Mouse (Mus musculus) embryonic facial prominence, embryonic 13.5 days (tissue): Measurements from ENCODE around the gene Lypd3. TPM values are rescaled to one million over a fixed set of nuclear protein-coding genes. Genes with fewer than 3 reads are reported as not detected.
"Not testable (repeated sequence)": the region's sequence is repeated elsewhere in the genome, so short reads cannot be mapped to it uniquely, and the experiment has no call there.

Experiments used
- ATAC-seq: fragments of 200-750 bp; cut with Nextera tagmentation; 2 replicates; pipeline ENCODE4 v1.8.0; 2017; ENCODE audit warnings: low read depth; ENCODE audit not compliant: insufficient number of reproducible peaks, insufficient read depth, low FRiP score, low TSS enrichment
- H3K27ac ChIP-seq: fragments of 300-500 bp; sonication (generic); 2 replicates; pipeline ENCODE4 v1.5.1; 2015; ENCODE audit warnings: moderate library complexity, mild to moderate bottlenecking, inconsistent platforms
- H3K27me3 ChIP-seq: fragments of 300-500 bp; sonication (generic); 2 replicates; pipeline ENCODE4 v1.6.1; 2015; ENCODE audit warnings: mild to moderate bottlenecking, inconsistent platforms
- H3K36me3 ChIP-seq: fragments of 300-500 bp; sonication (generic); 2 replicates; pipeline ENCODE4 v1.6.1; 2015; ENCODE audit warnings: mild to moderate bottlenecking, inconsistent platforms
- H3K4me1 ChIP-seq: fragments of 300-500 bp; sonication (generic); 2 replicates; pipeline ENCODE4 v1.6.1; 2015; ENCODE audit warnings: inconsistent platforms
- H3K4me2 ChIP-seq: fragments of 300-500 bp; sonication (generic); 2 replicates; pipeline ENCODE4 v1.6.1; 2015; ENCODE audit warnings: moderate library complexity, mild to moderate bottlenecking, inconsistent platforms
- H3K4me3 ChIP-seq: fragments of 300-500 bp; sonication (generic); 2 replicates; pipeline ENCODE4 v1.5.1; 2015; ENCODE audit warnings: mild to moderate bottlenecking, inconsistent platforms
- H3K9ac ChIP-seq: fragments of 300-500 bp; sonication (generic); 2 replicates; pipeline ENCODE4 v1.6.1; 2015; ENCODE audit warnings: mild to moderate bottlenecking, inconsistent platforms
- H3K9me3 ChIP-seq: fragments of 300-500 bp; sonication (generic); 2 replicates; pipeline ENCODE4 v1.6.1; 2016; ENCODE audit warnings: inconsistent platforms
- WGBS: fragments of 180-500 bp; shearing (Covaris S2); methylation state at CpG from one replicate; pipeline ENCODE4 v1.1.7; 2015; ENCODE audit warnings: mixed read lengths; 5-methylcytosine and 5-hydroxymethylcytosine counted together
- polyA plus RNA-seq: library from polyadenylated mRNA; unstranded; fragments of >200 nt; fragmentation: Nextera tagmentation; extraction: Ambion mirVana; gene quantifications from 2 replicates; pipeline ENCODE4 v1.2.1, GENCODE M21; 2015

Lypd3 gene
- polyA plus RNA-seq, 1 experiment from 2014 or later, result 16.0 TPM

- Histone ChIP-seq H3K9me3 (no peaks in the 10 kb centered on the region), H3K27me3 (no peaks in the 10 kb centered on the region), H3K4me2 (no peak overlapping the region), H3K4me3 (no peak overlapping the region), H3K4me1 (no peaks in the 10 kb centered on the region), H3K27ac (no peak overlapping the region), H3K9ac (no peak overlapping the region), H3K36me3 (no peaks in the 10 kb centered on the region)
- 81% methylated on average over 9 of the region's 9 CpGs for WGBS
- no peak for ATAC-seq
These were observed 28.6 kb downstream of the Lypd3 start for GRCm38 (mm10) chr7:24664959-24665358.

- no peaks in the 10 kb centered on the region for H3K36me3 ChIP-seq
- H3K27me3 ChIP-seq, result no peaks in the 10 kb centered on the region
- H3K27ac ChIP-seq, result no peak overlapping the region
- no peak overlapping the region for H3K4me2 ChIP-seq
- no peak overlapping the region for H3K9ac ChIP-seq
- no peaks in the 10 kb centered on the region for H3K4me1 ChIP-seq
- no peaks in the 10 kb centered on the region for H3K9me3 ChIP-seq
- ATAC-seq, result no peak
- no peak overlapping the region for H3K4me3 ChIP-seq
- WGBS, result 92% methylated on average over 23 of the region's 23 CpGs
These were observed 35.6 kb downstream of the Lypd3 start for GRCm38 (mm10) chr7:24671944-24672439.

- no peaks in the 10 kb centered on the region for H3K36me3 ChIP-seq
- ATAC-seq, result no peak
- H3K4me3 ChIP-seq, result no peak within 1 kb of the TSS
- H3K4me2 ChIP-seq, result no peak within 1 kb of the TSS
- H3K27me3 ChIP-seq, result peaks cover 3% of the 10 kb centered on the region; the same call in 1 of the 2 replicates
- no peak within 1 kb of the TSS for H3K27ac ChIP-seq
- no peak within 1 kb of the TSS for H3K9ac ChIP-seq
- WGBS, result 87% methylated on average over 9 of the region's 9 CpGs
- H3K4me1 ChIP-seq, result no peaks in the 10 kb centered on the region
- H3K9me3 ChIP-seq, result no peaks in the 10 kb centered on the region
These were observed 40.2 kb downstream of the Lypd3 start, which contains the start of gene Tex101 for GRCm38 (mm10) chr7:24676575-24676974. Tex101 (minus strand) TSS chr7:24676675.

- not testable (repeated sequence) for H3K4me1 ChIP-seq, H3K9me3 ChIP-seq, H3K36me3 ChIP-seq, H3K4me2 ChIP-seq, H3K27me3 ChIP-seq, H3K27ac ChIP-seq, H3K9ac ChIP-seq, ATAC-seq, H3K4me3 ChIP-seq
- WGBS, result 72% methylated on average over 7 of the region's 7 CpGs
These were observed 47.8 kb downstream of the Lypd3 start for GRCm38 (mm10) chr7:24684121-24684520.

GRCm38 (mm10) chr7:24687519-24687918 is 51.2 kb downstream of the Lypd3 start:
- not testable (repeated sequence) for H3K27ac ChIP-seq, H3K4me1 ChIP-seq, H3K4me3 ChIP-seq, ATAC-seq, H3K9me3 ChIP-seq, H3K9ac ChIP-seq, H3K4me2 ChIP-seq, H3K27me3 ChIP-seq, H3K36me3 ChIP-seq
- 88% methylated on average over 10 of the region's 10 CpGs for WGBS

Other genes with a start within 250 kb of the Lypd3 start
- gene Smg9, start 236.9 kb upstream of the Lypd3 start, polyA plus RNA-seq, result 21.6 and 27.0 TPM in 2 replicates
- gene Irgc1, start 184.3 kb upstream of the Lypd3 start, polyA plus RNA-seq, result not detected in 2 replicates
- 2.6 and 3.8 TPM in 2 replicates for gene Plaur, start 174.1 kb upstream of the Lypd3 start, polyA plus RNA-seq
- gene Cadm4, start 154.5 kb upstream of the Lypd3 start, polyA plus RNA-seq, result 6.7 and 7.9 TPM in 2 replicates
- gene Zfp428, start 129.5 kb upstream of the Lypd3 start, polyA plus RNA-seq, result 95.8 and 96.3 TPM in 2 replicates
- 0.53 and 0.89 TPM in 2 replicates for gene AC161166.1, start 124.1 kb upstream of the Lypd3 start, polyA plus RNA-seq
- 9.6 and 10.2 TPM in 2 replicates for gene Irgq, start 105.9 kb upstream of the Lypd3 start, polyA plus RNA-seq
- gene Pinlyp, start 90.4 kb upstream of the Lypd3 start, polyA plus RNA-seq, result 0.42 TPM in 1 of 2 replicates, not detected in the other
- 127 and 147 TPM in 2 replicates for gene Xrcc1, start 90.3 kb upstream of the Lypd3 start, polyA plus RNA-seq
- 24.0 and 26.0 TPM in 2 replicates for gene Ethe1, start 49.0 kb upstream of the Lypd3 start, polyA plus RNA-seq
- gene Zfp575, start 48.9 kb upstream of the Lypd3 start, polyA plus RNA-seq, result 7.0 and 7.3 TPM in 2 replicates
- 0.37 and 0.65 TPM in 2 replicates for gene Phldb3, start 25.8 kb upstream of the Lypd3 start, polyA plus RNA-seq
- not detected in 2 replicates for gene Tex101, start 40.1 kb downstream of the Lypd3 start, polyA plus RNA-seq
- gene BC049730, start 72.7 kb downstream of the Lypd3 start, polyA plus RNA-seq, result not detected in 2 replicates
- gene Gm4763, start 90.4 kb downstream of the Lypd3 start, polyA plus RNA-seq, result not detected in 2 replicates
- gene Cd177, start 123.8 kb downstream of the Lypd3 start, polyA plus RNA-seq, result 0.35 and 0.77 TPM in 2 replicates
- gene Ceacam10, start 140.7 kb downstream of the Lypd3 start, polyA plus RNA-seq, result 0.56 and 0.74 TPM in 2 replicates
- gene Gm9844, start 225.7 kb downstream of the Lypd3 start, polyA plus RNA-seq, result 19.6 and 35.1 TPM in 2 replicates
- gene Lypd4, start 233.4 kb downstream of the Lypd3 start, polyA plus RNA-seq, result not detected in 2 replicates
- not detected in 2 replicates for gene Dmrtc2, start 233.5 kb downstream of the Lypd3 start, polyA plus RNA-seq
- 2,967 and 3,152 TPM in 2 replicates for gene Rps19, start 247.8 kb downstream of the Lypd3 start, polyA plus RNA-seq